Mouse (Mus musculus) small intestine, adult 2 months (tissue): ENCODE data around the gene Tmcc2. TPM values are rescaled to one million over a fixed set of nuclear protein-coding genes. Genes with fewer than 3 reads are reported as not detected.

ENCODE experiments used
- H3K27ac ChIP-seq: fragments of 200-500 bp; 2 replicates; pipeline ENCODE4 v1.5.1; 2012; ENCODE audit warnings: low read depth, low read length, control low read depth, inconsistent platforms; ENCODE audit not compliant: insufficient read depth
- H3K27me3 ChIP-seq: fragments of 200-500 bp; 2 replicates; pipeline ENCODE4 v1.6.1; 2012; ENCODE audit warnings: mild to moderate bottlenecking, moderate library complexity, low read length, inconsistent platforms; ENCODE audit not compliant: control insufficient read depth, insufficient read depth
- H3K36me3 ChIP-seq: fragments of 200-500 bp; 2 replicates; pipeline ENCODE4 v1.6.1; 2012; ENCODE audit warnings: mild to moderate bottlenecking, low read length, control low read depth, inconsistent platforms; ENCODE audit not compliant: control insufficient read depth, insufficient read depth
- H3K4me1 ChIP-seq: fragments of 200-500 bp; 2 replicates; pipeline ENCODE4 v1.6.1; 2012; ENCODE audit warnings: low read length, inconsistent platforms, mixed read lengths; ENCODE audit not compliant: control insufficient read depth, insufficient read depth, insufficient read length
- H3K4me3 ChIP-seq: fragments of 200-500 bp; 2 replicates; pipeline ENCODE4 v1.5.1; 2012; ENCODE audit warnings: low read depth, mild to moderate bottlenecking, control low read depth, inconsistent platforms, low read length, moderate library complexity
- CTCF ChIP-seq: fragments of 200-500 bp; IDR thresholded peaks from 2 replicates; pipeline ENCODE4 v1.5.1; 2012; ENCODE audit warnings: low read depth, mild to moderate bottlenecking, control low read depth, inconsistent platforms, low read length, moderate library complexity, mixed read lengths; ENCODE audit not compliant: insufficient replicate concordance, insufficient read length; ENCODE audit errors: extremely low read depth
- POLR2A ChIP-seq: fragments of 200-500 bp; IDR thresholded peaks from 2 replicates; pipeline ENCODE4 v1.6.1; 2012; ENCODE audit warnings: low read depth, mild to moderate bottlenecking, control low read depth, inconsistent platforms, low read length, moderate library complexity
- WGBS: fragments of 180-500 bp; shearing (Covaris S2); methylation state at CpG from one replicate; pipeline ENCODE4 v1.1.7; 2018; 5-methylcytosine and 5-hydroxymethylcytosine counted together
- polyA plus RNA-seq: library from polyadenylated mRNA; depleted of rRNA; stranded (reverse); fragments of >200 nt; gene quantifications from 2 replicates; pipeline ENCODE4 v1.2.3, GENCODE M21; 2012

Tmcc2 gene
- polyA plus RNA-seq, 1 experiment, result 3.8 TPM

DNA sequence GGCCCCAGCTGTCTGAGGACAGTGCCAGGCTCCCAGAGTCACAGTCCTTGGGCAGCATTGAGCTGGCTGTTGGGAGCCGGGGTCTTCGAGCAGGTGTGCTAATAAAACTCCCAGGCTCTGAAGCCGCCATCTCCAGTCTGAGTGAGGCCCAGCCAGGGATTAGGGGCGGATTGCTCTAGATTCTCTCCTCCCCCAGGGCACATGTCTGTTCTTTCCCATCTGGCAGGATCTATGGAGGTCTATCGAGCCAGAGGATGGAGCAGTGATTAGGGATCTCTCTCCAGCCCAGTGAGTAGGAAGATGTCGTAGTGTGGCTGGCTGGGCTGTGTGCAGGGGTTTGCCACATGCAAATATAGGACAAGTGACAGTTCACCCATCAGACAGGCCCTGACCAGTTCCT lies 24.1 kb downstream of the Tmcc2 start:
- TF ChIP-seq POLR2A (no peak), CTCF (no peak)
- WGBS, result 72% methylated on average over 6 of the region's 6 CpGs
- Histone ChIP-seq H3K4me3 (no peak overlapping the region), H3K4me1 (peaks cover 2% of the 10 kb centered on the region; the same call in 1 of the 2 replicates), H3K27me3 (0 out of 2 replicates have a peak, but pooled peaks cover 2% of the 10 kb centered on the region), H3K36me3 (no peaks in the 10 kb centered on the region), H3K27ac (no peak overlapping the region)

DNA sequence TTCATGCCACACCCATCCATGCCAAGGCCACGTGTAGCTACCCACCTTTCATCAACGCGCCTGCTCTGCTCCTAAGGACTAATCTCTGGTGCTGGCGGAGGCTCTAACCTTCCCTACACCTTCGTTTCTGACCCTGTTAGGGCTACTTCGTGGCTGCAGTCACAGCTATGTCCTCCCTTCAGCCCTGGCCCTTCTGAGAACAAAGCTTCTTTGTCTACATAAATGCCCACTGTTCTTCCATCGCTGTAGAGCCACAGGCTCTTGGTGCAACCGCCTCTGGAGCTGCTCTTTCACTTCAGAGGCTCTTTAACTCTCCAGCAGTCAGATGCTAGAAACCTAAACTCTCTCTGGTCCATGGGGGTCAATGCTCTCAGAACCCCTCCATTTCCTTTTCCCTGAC lies 24.8 kb downstream of the Tmcc2 start:
- Histone ChIP-seq H3K4me3 (no peak overlapping the region), H3K27ac (no peak overlapping the region), H3K4me1 (peaks cover 2% of the 10 kb centered on the region; the same call in 1 of the 2 replicates), H3K27me3 (0 out of 2 replicates have a peak, but pooled peaks cover 2% of the 10 kb centered on the region), H3K36me3 (no peaks in the 10 kb centered on the region)
- WGBS, result 68% methylated on average over 8 of the region's 8 CpGs
- no peak for TF ChIP-seq CTCF
- no peak for TF ChIP-seq POLR2A

- no peak overlapping the region for H3K27ac ChIP-seq
- no peaks in the 10 kb centered on the region for H3K36me3 ChIP-seq
- WGBS, result 61% methylated on average over 4 of the region's 4 CpGs
- 0 out of 2 replicates have a peak, but pooled peaks cover 2% of the 10 kb centered on the region for H3K27me3 ChIP-seq
- TF ChIP-seq POLR2A (no peak), CTCF (no peak)
- H3K4me1 ChIP-seq, result no peaks in the 10 kb centered on the region; the same call in 1 of the 2 replicates
- no peak overlapping the region for H3K4me3 ChIP-seq
Observed at GRCm38 (mm10) chr1:132365645-132366044, 25.4 kb downstream of the Tmcc2 start.

DNA sequence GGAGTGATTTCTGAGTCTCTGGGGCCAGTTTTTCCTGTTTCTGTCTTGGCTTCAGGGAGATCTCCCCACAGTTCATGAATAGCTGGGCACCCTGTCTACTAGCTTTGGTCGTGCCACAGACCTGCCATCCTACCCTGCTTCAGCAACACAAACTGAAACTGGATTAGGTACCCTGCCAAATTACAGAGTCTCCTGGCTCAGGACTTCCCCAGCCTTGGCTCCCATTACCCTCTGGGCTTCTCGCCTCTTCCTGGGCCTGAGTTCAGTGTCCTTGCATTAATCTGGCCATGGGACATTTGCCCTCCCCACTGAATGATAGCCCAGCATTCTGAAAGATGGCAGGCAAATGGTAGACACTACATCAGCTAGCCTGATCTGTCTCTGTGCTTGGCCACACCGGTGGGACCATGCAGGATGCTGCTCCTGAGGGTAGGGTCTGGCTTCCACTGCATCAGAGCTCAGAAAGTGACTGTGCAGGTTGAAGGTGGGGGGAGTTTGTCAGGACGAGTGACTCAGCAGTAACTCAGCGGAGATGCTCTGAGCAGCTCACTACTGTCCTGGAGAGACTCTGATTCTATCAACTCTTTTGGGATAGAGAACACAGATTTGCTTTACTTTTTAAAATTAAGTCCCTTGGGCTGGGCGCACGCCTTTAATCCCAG lies 26.1 kb downstream of the Tmcc2 start:
- Histone ChIP-seq H3K36me3 (no peaks in the 10 kb centered on the region), H3K27me3 (0 out of 2 replicates have a peak, but pooled peaks cover 2% of the 10 kb centered on the region), H3K4me1 (no peaks in the 10 kb centered on the region), H3K4me3 (no peak overlapping the region), H3K27ac (no peak overlapping the region)
- no peak for TF ChIP-seq CTCF
- TF ChIP-seq POLR2A, result no peak
- WGBS, result 77% methylated on average over 7 of the region's 7 CpGs

DNA sequence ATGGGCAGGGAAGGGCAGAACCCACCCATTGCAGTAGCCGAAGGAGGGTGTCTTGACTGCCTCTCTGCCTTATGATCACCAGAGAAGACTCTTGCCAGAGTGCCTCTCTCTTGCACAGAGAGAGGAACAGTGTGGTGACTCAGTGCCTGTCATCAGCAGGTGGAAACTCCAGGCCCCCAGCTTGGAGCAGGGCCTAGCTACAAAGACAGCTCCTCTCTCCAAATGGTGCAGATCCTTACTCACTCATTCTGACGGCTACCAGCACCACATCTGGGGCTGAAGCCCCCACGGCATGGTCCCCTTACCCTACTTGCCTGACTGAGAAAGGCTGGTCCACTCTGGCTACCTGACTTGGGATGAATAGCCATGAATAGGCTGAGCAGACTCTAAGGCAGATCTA lies 26.7 kb downstream of the Tmcc2 start:
- no peak overlapping the region for H3K4me3 ChIP-seq
- no peaks in the 10 kb centered on the region for H3K4me1 ChIP-seq
- no peaks in the 10 kb centered on the region for H3K36me3 ChIP-seq
- no peak overlapping the region for H3K27ac ChIP-seq
- 89% methylated on average over 3 of the region's 3 CpGs for WGBS
- TF ChIP-seq POLR2A (no peak), CTCF (no peak)
- 0 out of 2 replicates have a peak, but pooled peaks cover 2% of the 10 kb centered on the region for H3K27me3 ChIP-seq

DNA sequence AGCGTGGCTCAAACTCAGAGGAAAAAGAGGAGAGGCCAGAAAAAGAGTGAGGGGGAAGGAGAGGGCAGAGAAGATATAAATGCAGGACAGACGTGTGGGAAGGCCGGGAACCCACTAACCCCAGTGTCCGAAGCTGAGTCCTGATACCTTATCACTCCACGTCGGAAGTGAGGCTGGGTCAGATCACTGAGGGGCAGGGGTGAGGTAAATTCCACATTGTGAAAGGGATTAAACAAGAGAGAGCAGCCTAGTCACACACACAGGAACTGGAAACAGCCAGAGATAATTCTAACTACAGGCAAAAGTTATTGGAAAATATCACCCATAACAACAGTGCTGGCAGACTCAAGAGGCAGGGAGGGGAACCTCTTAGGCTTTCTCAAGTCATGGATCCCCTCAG lies 29.1 kb downstream of the Tmcc2 start:
- 51% methylated on average over 6 of the region's 6 CpGs for WGBS
- Histone ChIP-seq H3K27me3 (no peaks in the 10 kb centered on the region), H3K4me3 (no peak overlapping the region), H3K4me1 (no peaks in the 10 kb centered on the region), H3K36me3 (no peaks in the 10 kb centered on the region), H3K27ac (no peak overlapping the region)
- no peak for TF ChIP-seq POLR2A
- TF ChIP-seq CTCF, result no peak

GRCm38 (mm10) chr1:132356841-132357240 lies 34.2 kb downstream of the Tmcc2 start:
- Histone ChIP-seq H3K36me3 (no peaks in the 10 kb centered on the region), H3K27ac (no peak overlapping the region), H3K27me3 (no peaks in the 10 kb centered on the region), H3K4me3 (no peak overlapping the region), H3K4me1 (peaks cover 5% of the 10 kb centered on the region; the same call in 1 of the 2 replicates)
- TF ChIP-seq POLR2A, result no peak
- no peak for TF ChIP-seq CTCF
- 73% methylated on average over 1 of the region's 1 CpGs for WGBS

GRCm38 (mm10) chr1:132355841-132356242 lies 35.2 kb downstream of the Tmcc2 start:
- peaks cover 5% of the 10 kb centered on the region; the same call in 1 of the 2 replicates for H3K4me1 ChIP-seq
- H3K27me3 ChIP-seq, result no peaks in the 10 kb centered on the region
- TF ChIP-seq CTCF (peak; percentile 97), POLR2A (no peak)
- WGBS, result under 1% methylated on average over 3 of the region's 3 CpGs
- no peaks in the 10 kb centered on the region for H3K36me3 ChIP-seq
- H3K27ac ChIP-seq, result no peak overlapping the region
- no peak overlapping the region for H3K4me3 ChIP-seq
